Mouse (Mus musculus): ENCODE data around the gene Tex46. TPM values are rescaled to one million over a fixed set of nuclear protein-coding genes. Genes with fewer than 3 reads are reported as not detected.
A peak's percentile ranks its signal among the peaks of the same experiment; 100 is the strongest.

Gene Tex46
- polyA plus RNA-seq, 1 experiment from 2014 or later: not detected

DNA sequence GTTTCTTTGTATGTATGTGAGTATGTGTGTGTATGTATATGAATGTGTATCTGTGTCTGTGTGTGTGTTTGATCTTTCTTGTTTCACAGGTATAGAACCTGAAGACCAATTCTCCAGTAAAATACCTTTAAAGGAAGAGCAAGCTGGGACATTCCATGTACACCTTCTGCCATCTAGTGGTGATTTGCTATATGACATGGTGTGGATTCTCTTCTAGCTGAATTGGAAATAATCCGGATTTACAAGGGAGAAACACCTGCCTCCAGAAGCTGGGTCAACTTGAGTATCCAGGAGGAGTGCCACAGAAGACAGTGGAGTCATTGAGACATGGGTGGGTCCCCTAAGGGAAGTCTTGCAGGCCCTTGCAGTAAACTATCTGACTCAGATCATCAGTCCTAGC, 11.1 kb downstream of the Tex46 start:
- WGBS: 0% methylated on average over 1 of the region's 1 CpGs
- ATAC-seq (replicated peaks; ENCODE audit: extremely low read depth, insufficient read depth, low FRiP score): no peak
- Histone ChIP-seq H3K4me2 (ENCODE audit: low read depth, low read length) (no peak overlapping the region), H3K9ac (ENCODE audit: low read length) (no peak overlapping the region), H3K27ac (ENCODE audit: low read length) (no peak overlapping the region), H3K9me3 (replicated peaks; ENCODE audit: control insufficient read depth, low read length) (no peaks in the 10 kb centered on the region), H3K4me1 (ENCODE audit: control insufficient read depth, insufficient read depth, low read length) (no peaks in the 10 kb centered on the region; the same call in 1 of the 2 replicates), H3K4me3 (ENCODE audit: low read length) (no peak overlapping the region), H3K36me3 (ENCODE audit: control insufficient read depth, insufficient read depth) (no peaks in the 10 kb centered on the region), H3K27me3 (ENCODE audit: control insufficient read depth, insufficient read depth, low read length) (no peaks in the 10 kb centered on the region)

DNA sequence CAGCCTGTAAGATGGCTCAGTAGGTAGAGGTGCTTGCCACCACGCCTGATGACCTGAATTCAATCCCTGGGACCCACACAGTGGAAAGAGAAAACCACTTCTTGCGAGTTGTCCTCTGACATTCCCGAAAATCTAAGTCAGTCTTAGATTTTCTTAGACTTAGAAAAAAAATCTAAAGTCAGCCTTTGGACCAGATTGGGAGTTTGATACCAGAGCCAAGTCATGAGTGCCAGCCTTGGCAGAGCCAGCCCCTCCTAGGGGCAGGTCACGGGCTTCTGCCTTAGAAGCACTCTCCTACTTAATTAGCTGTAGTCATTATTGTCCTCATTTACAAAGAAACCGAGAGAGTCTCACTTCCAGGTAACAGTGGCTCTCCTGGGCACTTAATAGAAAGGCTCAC, 11.7 kb downstream of the Tex46 start:
- 53% methylated on average over 5 of the region's 5 CpGs for WGBS
- no peak for ATAC-seq (replicated peaks; ENCODE audit: extremely low read depth, insufficient read depth, low FRiP score)

DNA sequence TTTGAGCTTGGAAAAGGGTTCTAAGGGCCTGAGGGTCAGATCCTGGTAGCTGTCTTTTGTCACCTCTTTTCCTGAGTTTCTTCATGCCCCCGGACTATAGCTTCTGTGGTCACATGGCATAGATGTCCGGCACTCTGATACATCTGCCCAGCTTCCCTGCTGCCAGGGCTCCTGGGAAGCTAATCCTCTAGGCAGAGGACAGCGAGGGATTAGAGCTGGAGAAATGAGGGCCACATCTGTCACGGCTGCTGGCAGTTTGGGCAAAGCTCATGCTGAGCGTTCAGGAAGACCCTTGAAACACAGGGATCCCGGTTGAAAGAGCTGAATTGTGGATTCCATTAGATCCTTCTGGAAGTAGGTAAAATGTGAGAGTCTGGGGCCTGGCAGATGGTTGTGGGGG, 12.2 kb downstream of the Tex46 start, which contains the start of gene Lactbl1:
TSS of gene Lactbl1 (plus strand) at position 234 of the 400 bp plus-strand sequence.
- no peaks in the 10 kb centered on the region for H3K9me3 ChIP-seq (replicated peaks; ENCODE audit: control insufficient read depth, low read length)
- no peaks in the 10 kb centered on the region; the same call in 1 of the 2 replicates for H3K4me1 ChIP-seq (ENCODE audit: control insufficient read depth, insufficient read depth, low read length)
- H3K27ac ChIP-seq (ENCODE audit: low read length): no peak within 1 kb of the TSS
- no peak within 1 kb of the TSS for H3K4me2 ChIP-seq (ENCODE audit: low read depth, low read length)
- ATAC-seq (replicated peaks; ENCODE audit: extremely low read depth, insufficient read depth, low FRiP score): no peak
- no peaks in the 10 kb centered on the region for H3K36me3 ChIP-seq (ENCODE audit: control insufficient read depth, insufficient read depth)
- H3K4me3 ChIP-seq (ENCODE audit: low read length): no peak within 1 kb of the TSS
- WGBS: 35% methylated on average over 6 of the region's 6 CpGs
- no peak within 1 kb of the TSS for H3K9ac ChIP-seq (ENCODE audit: low read length)
- H3K27me3 ChIP-seq (ENCODE audit: control insufficient read depth, insufficient read depth, low read length): no peaks in the 10 kb centered on the region

More for the DNA sequence above, 11.7 kb downstream of the Tex46 start:
- H3K4me3 ChIP-seq (ENCODE audit: low read length): no peak overlapping the region
- no peaks in the 10 kb centered on the region; the same call in 1 of the 2 replicates for H3K4me1 ChIP-seq (ENCODE audit: control insufficient read depth, insufficient read depth, low read length)
- H3K27ac ChIP-seq (ENCODE audit: low read length): no peak overlapping the region
- no peaks in the 10 kb centered on the region for H3K36me3 ChIP-seq (ENCODE audit: control insufficient read depth, insufficient read depth)
- no peak overlapping the region for H3K9ac ChIP-seq (ENCODE audit: low read length)
- no peak overlapping the region for H3K4me2 ChIP-seq (ENCODE audit: low read depth, low read length)
- no peaks in the 10 kb centered on the region for H3K27me3 ChIP-seq (ENCODE audit: control insufficient read depth, insufficient read depth, low read length)
- no peaks in the 10 kb centered on the region for H3K9me3 ChIP-seq (replicated peaks; ENCODE audit: control insufficient read depth, low read length)

DNA sequence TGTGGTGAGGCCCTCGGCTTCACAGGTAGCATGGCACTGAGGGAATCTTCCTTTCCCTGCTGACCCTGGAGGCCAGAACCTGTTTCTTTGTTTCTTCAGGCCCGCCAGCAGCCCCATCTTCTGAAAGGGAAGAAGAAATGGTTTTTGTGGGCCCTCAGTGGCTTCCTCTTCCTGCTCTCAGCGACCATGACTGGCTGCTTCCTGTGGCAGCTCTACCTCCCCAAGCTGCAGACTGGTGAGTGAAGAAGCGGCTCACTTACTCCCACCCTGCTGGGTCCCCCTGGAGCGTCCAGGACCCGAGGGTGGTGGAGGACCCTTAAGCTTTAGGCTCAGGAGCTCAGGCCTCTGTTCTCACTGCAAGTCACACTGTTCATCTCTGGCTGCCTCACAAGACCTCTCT, 16.4 kb downstream of the Tex46 start:
- WGBS: 58% methylated on average over 6 of the region's 6 CpGs
- no peak for ATAC-seq (replicated peaks; ENCODE audit: extremely low read depth, insufficient read depth, low FRiP score)
- Histone ChIP-seq H3K4me1 (ENCODE audit: control insufficient read depth, insufficient read depth, low read length) (peaks cover 7% of the 10 kb centered on the region), H3K27ac (ENCODE audit: low read length) (no peak overlapping the region), H3K9me3 (replicated peaks; ENCODE audit: control insufficient read depth, low read length) (no peaks in the 10 kb centered on the region), H3K4me2 (ENCODE audit: low read depth, low read length) (no peak overlapping the region), H3K36me3 (ENCODE audit: control insufficient read depth, insufficient read depth) (no peaks in the 10 kb centered on the region), H3K27me3 (ENCODE audit: control insufficient read depth, insufficient read depth, low read length) (no peaks in the 10 kb centered on the region), H3K9ac (ENCODE audit: low read length) (no peak overlapping the region), H3K4me3 (ENCODE audit: low read length) (no peak overlapping the region)

DNA sequence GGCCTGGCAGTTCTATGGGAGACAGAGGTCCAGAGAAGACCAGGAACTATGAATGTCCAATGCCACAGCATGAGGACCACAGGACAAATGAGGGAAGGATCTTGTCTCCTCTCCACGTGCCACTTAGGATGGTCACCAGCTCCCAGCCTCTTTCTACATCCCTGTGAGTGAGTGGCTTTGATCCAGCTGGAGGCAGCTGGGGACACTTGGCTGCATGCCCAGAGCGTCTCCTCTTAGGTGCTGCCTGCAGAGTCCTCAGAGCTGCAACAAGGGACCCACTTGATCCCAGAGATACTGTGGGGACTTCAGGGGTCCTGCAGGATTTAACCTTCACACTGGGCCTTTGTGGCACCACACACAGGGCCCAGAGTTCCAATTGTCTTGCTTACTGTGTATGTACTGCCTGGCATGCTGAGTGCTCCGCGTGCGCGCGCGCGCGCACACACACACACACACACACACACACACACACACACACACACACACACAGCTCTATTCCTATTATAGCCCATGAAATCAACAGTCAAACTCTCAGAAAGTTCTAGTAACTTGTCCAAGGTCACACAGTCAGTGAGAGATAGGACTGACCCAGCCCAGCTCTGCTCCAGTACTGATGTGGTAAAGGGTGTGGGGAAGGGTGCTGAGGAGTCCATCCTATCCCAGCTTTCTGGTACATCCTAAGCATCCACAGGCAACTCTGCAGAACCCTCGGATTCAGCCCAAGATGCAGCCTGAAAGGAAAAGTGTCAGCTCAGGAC, 21.2 kb downstream of the Tex46 start:
- ATAC-seq (replicated peaks; ENCODE audit: extremely low read depth, insufficient read depth, low FRiP score): peak; percentile 85
- Histone ChIP-seq H3K9me3 (replicated peaks; ENCODE audit: control insufficient read depth, low read length) (no peaks in the 10 kb centered on the region), H3K4me1 (ENCODE audit: control insufficient read depth, insufficient read depth, low read length) (peaks cover 7% of the 10 kb centered on the region), H3K9ac (ENCODE audit: low read length) (no peak overlapping the region), H3K27me3 (ENCODE audit: control insufficient read depth, insufficient read depth, low read length) (peaks cover 2% of the 10 kb centered on the region), H3K36me3 (ENCODE audit: control insufficient read depth, insufficient read depth) (no peaks in the 10 kb centered on the region), H3K4me2 (ENCODE audit: low read depth, low read length) (no peak overlapping the region), H3K27ac (ENCODE audit: low read length) (no peak overlapping the region), H3K4me3 (ENCODE audit: low read length) (no peak overlapping the region)
- 70% methylated on average over 11 of the region's 11 CpGs for WGBS

DNA sequence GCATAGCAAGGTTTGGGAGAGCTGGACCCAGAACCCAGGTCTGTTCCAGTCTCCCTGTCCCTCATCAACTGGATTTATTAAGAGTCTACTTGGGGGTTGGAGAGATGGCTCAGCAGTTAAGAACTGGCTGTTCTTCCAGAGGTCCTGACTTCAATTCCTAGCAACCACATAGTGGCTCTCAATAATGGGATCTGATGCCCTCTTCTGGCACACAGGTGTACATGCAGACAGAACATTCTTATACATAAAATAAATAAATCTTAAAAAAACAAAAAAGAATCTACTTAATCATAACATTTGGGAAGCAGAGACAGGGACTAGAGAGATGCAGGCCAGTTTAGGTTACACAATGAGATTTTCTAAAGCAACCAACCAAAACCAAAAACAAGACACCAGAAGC, 25.8 kb downstream of the Tex46 start:
- H3K9me3 ChIP-seq (replicated peaks; ENCODE audit: control insufficient read depth, low read length): no peaks in the 10 kb centered on the region
- no peak overlapping the region for H3K9ac ChIP-seq (ENCODE audit: low read length)
- H3K4me2 ChIP-seq (ENCODE audit: low read depth, low read length): no peak overlapping the region
- H3K27ac ChIP-seq (ENCODE audit: low read length): no peak overlapping the region
- no peaks in the 10 kb centered on the region for H3K36me3 ChIP-seq (ENCODE audit: control insufficient read depth, insufficient read depth)
- no peak for ATAC-seq (replicated peaks; ENCODE audit: extremely low read depth, insufficient read depth, low FRiP score)
- no peak overlapping the region for H3K4me3 ChIP-seq (ENCODE audit: low read length)
- peaks cover 12% of the 10 kb centered on the region for H3K4me1 ChIP-seq (ENCODE audit: control insufficient read depth, insufficient read depth, low read length)
- H3K27me3 ChIP-seq (ENCODE audit: control insufficient read depth, insufficient read depth, low read length): peaks cover 34% of the 10 kb centered on the region

DNA sequence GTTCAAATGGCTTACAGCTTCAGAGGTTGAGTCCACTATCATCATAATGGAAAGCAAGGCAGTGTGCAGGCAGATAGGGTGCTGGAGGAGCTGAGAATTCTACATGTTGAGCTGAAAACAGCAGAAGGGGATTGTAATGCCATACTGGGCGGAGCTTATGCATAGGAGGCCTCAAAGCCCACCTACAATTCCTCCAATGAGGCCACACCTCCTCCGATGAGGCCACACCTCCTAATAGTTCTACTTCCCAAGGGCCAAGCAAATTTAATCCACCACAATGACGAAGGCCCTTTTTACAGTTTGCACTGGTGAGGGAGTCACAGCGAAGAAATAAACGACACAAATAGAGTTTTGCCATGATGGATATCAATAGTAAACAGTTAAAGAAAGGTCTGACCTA, 26.3 kb downstream of the Tex46 start:
- no peak overlapping the region for H3K27ac ChIP-seq (ENCODE audit: low read length)
- no peak overlapping the region for H3K4me3 ChIP-seq (ENCODE audit: low read length)
- H3K36me3 ChIP-seq (ENCODE audit: control insufficient read depth, insufficient read depth): no peaks in the 10 kb centered on the region
- no peak overlapping the region for H3K4me2 ChIP-seq (ENCODE audit: low read depth, low read length)
- H3K27me3 ChIP-seq (ENCODE audit: control insufficient read depth, insufficient read depth, low read length): peaks cover 34% of the 10 kb centered on the region
- 52% methylated on average over 5 of the region's 5 CpGs for WGBS
- no peak for ATAC-seq (replicated peaks; ENCODE audit: extremely low read depth, insufficient read depth, low FRiP score)
- H3K9ac ChIP-seq (ENCODE audit: low read length): no peak overlapping the region
- H3K4me1 ChIP-seq (ENCODE audit: control insufficient read depth, insufficient read depth, low read length): peaks cover 8% of the 10 kb centered on the region
- H3K9me3 ChIP-seq (replicated peaks; ENCODE audit: control insufficient read depth, low read length): no peaks in the 10 kb centered on the region

DNA sequence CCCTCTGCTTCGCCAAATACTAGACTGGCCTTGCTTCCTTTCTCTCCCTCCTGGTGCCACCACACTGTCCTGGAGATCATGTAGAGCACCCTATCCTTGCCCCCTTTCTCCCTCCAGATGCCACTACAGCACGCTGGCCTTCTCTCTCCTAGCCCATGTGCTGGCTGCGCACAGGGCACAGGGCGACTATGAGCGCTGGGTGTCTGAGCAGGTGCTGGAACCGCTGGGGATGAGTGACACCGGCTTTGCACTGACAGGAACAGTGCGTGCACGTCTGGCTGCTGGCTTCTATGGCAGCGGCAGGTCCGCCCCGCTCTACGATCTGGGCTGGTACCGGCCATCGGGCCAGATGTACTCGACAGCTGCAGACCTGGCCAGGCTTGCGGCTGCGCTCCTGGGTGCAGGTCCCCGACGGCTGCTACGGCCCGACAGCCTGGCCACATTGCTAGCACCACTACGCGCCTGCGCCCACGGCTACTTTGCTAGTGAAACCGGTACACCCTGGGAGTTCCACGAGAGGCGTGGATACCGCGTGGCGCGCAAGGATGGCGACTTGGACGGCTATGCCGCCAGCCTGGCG, 26.8 kb downstream of the Tex46 start:
- ATAC-seq (replicated peaks; ENCODE audit: extremely low read depth, insufficient read depth, low FRiP score): 0 out of 2 replicates have a peak, but pooled peaks have one; percentile 10
- Histone ChIP-seq H3K4me3 (ENCODE audit: low read length) (peak overlapping the region; percentile 60), H3K9me3 (replicated peaks; ENCODE audit: control insufficient read depth, low read length) (no peaks in the 10 kb centered on the region), H3K4me1 (ENCODE audit: control insufficient read depth, insufficient read depth, low read length) (peaks cover 8% of the 10 kb centered on the region), H3K36me3 (ENCODE audit: control insufficient read depth, insufficient read depth) (no peaks in the 10 kb centered on the region), H3K27me3 (ENCODE audit: control insufficient read depth, insufficient read depth, low read length) (peaks cover 34% of the 10 kb centered on the region), H3K4me2 (ENCODE audit: low read depth, low read length) (peak overlapping the region; percentile 92), H3K9ac (ENCODE audit: low read length) (peak overlapping the region; percentile 60), H3K27ac (ENCODE audit: low read length) (no peak overlapping the region)
- WGBS: 17% methylated on average over 37 of the region's 37 CpGs

DNA sequence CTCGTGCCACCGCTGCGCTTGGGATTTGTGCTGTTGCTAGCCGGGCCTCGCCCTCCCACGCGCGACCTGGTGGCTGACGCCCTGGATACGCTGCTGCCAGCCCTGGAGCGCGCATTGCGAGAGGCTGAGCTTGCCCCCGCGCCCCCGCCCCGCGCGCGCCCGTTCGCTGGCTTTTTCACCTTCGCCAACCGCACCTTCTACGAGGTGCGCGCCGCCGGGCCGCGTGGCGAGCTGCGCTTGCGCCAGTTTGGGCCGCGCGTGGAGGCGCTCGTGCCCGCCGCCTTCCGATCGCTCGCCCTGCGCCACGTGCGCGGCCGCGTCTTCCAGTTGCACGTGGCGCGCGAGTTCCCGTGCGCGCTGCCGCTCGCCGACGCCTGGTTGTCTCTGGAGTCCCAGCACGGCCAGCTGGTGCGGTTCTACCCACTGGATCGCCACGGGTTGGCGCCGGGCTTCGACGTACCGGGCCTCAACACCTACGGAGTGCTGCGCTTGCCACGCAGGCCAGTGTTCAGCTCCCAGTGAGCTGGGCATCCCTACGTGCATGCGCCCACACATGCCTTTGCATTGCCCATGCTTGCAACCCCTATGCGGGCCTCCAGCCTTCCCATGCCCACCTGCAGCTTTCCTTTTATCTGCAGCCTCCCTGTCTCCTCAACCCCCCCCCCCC, 27.5 kb downstream of the Tex46 start:
- no peak overlapping the region for H3K27ac ChIP-seq (ENCODE audit: low read length)
- ATAC-seq (replicated peaks; ENCODE audit: extremely low read depth, insufficient read depth, low FRiP score): peak; percentile 21; the same call in 1 of the 2 replicates
- H3K9ac ChIP-seq (ENCODE audit: low read length): peak overlapping the region; percentile 60

More for the DNA sequence above, 27.5 kb downstream of the Tex46 start:
- peaks cover 34% of the 10 kb centered on the region for H3K27me3 ChIP-seq (ENCODE audit: control insufficient read depth, insufficient read depth, low read length)
- H3K36me3 ChIP-seq (ENCODE audit: control insufficient read depth, insufficient read depth): no peaks in the 10 kb centered on the region
- WGBS: 3% methylated on average over 76 of the region's 76 CpGs
- H3K4me1 ChIP-seq (ENCODE audit: control insufficient read depth, insufficient read depth, low read length): peaks cover 8% of the 10 kb centered on the region
- H3K4me2 ChIP-seq (ENCODE audit: low read depth, low read length): peak overlapping the region; percentile 92
- peak overlapping the region; percentile 60 for H3K4me3 ChIP-seq (ENCODE audit: low read length)
- no peaks in the 10 kb centered on the region for H3K9me3 ChIP-seq (replicated peaks; ENCODE audit: control insufficient read depth, low read length)

Data from heart, embryonic 16.5 days (tissue).